Mouse (Mus musculus): ENCODE measurements around the gene S100a5. TPM values are rescaled to one million over a fixed set of nuclear protein-coding genes. Genes with fewer than 3 reads are reported as not detected.

Gene S100a5
- polyA plus RNA-seq, 1 experiment from 2014 or later, result not detected

DNA sequence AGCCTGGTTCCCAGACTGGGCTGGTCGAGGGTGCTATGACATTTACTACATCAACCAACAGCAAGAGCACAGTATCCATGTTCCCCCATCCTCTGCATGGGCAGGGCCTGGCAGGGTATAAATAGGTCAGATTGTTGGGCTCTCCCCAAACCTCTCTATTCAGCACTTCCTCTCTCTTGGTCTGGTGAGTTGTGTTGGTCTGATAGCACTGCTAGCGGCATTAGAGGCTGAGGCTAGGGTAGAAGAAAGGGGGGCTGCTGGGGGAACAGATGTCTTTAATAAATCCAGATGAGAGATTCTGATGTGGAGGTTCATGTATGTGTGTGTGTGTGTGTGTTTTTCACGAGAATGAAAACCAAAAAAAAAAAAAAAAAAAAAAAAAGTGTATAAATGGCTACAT is 4.7 kb upstream of the S100a5 start, which contains the start of gene S100a4:
S100a4 (plus strand) TSS at position 149 of the 400 bp plus-strand sequence.
- peak within 1 kb of the TSS; percentile 62 for H3K27ac ChIP-seq
- WGBS, result 61% methylated on average over 3 of the region's 3 CpGs
- no peaks in the 10 kb centered on the region for H3K27me3 ChIP-seq (ENCODE audit: poor library complexity, severe bottlenecking)
- H3K4me1 ChIP-seq, result peaks cover 24% of the 10 kb centered on the region
- H3K4me3 ChIP-seq, result no peak within 1 kb of the TSS
- H3K36me3 ChIP-seq (replicated peaks), result no peaks in the 10 kb centered on the region
- H3K9me3 ChIP-seq, result no peaks in the 10 kb centered on the region
- DNase-seq (ENCODE audit: extremely low spot score, low spot score), result no peak

DNA sequence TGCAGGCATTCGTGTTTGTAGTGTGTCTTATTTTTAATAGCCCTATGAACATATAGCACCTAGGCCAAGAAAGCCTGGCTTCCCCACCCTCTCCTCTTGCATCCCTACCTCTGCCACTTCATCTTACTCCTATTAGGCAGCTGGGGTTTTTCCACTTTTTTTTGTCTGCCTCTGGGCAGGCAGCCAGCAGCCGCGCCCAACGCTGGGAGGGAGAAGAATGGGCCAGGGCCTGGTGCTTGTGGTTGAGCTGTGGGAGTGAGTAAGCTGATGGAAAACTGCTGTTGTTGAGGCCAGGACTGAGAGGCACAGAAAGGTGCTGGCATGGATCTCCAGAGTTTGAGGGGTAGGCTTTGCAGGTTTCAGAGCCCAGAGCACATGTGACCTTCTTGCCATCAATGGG is 3.9 kb upstream of the S100a5 start:
- no peak for DNase-seq (ENCODE audit: extremely low spot score, low spot score)
- peaks cover 24% of the 10 kb centered on the region for H3K4me1 ChIP-seq
- H3K9me3 ChIP-seq, result no peaks in the 10 kb centered on the region
- H3K27ac ChIP-seq, result peak overlapping the region; percentile 62
- H3K27me3 ChIP-seq (ENCODE audit: poor library complexity, severe bottlenecking), result no peaks in the 10 kb centered on the region
- no peak overlapping the region for H3K4me3 ChIP-seq
- WGBS, result 83% methylated on average over 4 of the region's 4 CpGs
- no peaks in the 10 kb centered on the region for H3K36me3 ChIP-seq (replicated peaks)

- Histone ChIP-seq H3K4me1 (peaks cover 24% of the 10 kb centered on the region), H3K9me3 (no peaks in the 10 kb centered on the region), H3K4me3 (no peak overlapping the region), H3K36me3 (replicated peaks) (no peaks in the 10 kb centered on the region), H3K27me3 (ENCODE audit: poor library complexity, severe bottlenecking) (no peaks in the 10 kb centered on the region), H3K27ac (peak overlapping the region; percentile 62; the same call in 1 of the 2 replicates)
- no peak for DNase-seq (ENCODE audit: extremely low spot score, low spot score)
- WGBS, result 87% methylated on average over 3 of the region's 3 CpGs
Observed at GRCm38 (mm10) chr3:90605049-90605448, 3.3 kb upstream of the S100a5 start.

DNA sequence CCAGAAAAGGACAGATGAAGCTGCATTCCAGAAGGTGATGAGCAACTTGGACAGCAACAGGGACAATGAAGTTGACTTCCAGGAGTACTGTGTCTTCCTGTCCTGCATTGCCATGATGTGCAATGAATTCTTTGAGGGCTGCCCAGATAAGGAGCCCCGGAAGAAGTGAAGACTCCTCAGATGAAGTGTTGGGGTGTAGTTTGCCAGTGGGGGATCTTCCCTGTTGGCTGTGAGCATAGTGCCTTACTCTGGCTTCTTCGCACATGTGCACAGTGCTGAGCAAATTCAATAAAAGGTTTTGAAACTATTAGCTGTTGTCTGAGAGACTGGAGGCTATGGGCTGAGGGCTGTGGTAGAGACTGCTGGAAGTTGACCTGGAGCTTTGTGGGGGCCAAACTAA is 2.6 kb upstream of the S100a5 start:
- Histone ChIP-seq H3K4me1 (peaks cover 24% of the 10 kb centered on the region), H3K9me3 (no peaks in the 10 kb centered on the region), H3K36me3 (replicated peaks) (no peaks in the 10 kb centered on the region), H3K27me3 (ENCODE audit: poor library complexity, severe bottlenecking) (no peaks in the 10 kb centered on the region), H3K4me3 (no peak overlapping the region), H3K27ac (peak overlapping the region; percentile 56)
- WGBS, result 69% methylated on average over 2 of the region's 2 CpGs
- DNase-seq (ENCODE audit: extremely low spot score, low spot score), result no peak

GRCm38 (mm10) chr3:90606185-90606584 is 2.1 kb upstream of the S100a5 start:
- WGBS, result 91% methylated on average over 6 of the region's 6 CpGs

DNA sequence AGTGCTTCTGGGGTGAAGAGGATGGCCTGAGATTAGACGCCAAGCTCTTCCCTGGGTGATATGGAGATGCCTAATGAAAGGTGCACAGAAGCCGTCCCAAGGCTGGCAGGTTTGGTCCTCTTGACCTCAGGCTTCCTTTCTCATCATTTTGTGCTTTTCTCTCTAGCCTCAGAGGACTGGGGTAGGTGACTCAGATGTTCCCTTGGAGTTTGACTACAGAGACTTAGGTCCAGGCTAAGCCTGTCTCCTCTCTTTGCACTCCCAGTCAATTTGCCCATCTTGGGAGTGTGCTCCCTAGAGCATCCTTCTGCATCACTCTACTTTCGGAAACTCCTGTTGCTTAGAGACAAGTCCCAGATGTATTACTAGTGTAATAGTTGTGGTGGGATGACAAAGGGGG is 962 bp upstream of the S100a5 start:
- no peak overlapping the region for H3K27ac ChIP-seq
- 82% methylated on average over 3 of the region's 3 CpGs for WGBS

More at GRCm38 (mm10) chr3:90606185-90606584, 2.1 kb upstream of the S100a5 start:
- peak overlapping the region; percentile 56 for H3K27ac ChIP-seq
- H3K36me3 ChIP-seq (replicated peaks), result no peaks in the 10 kb centered on the region
- peaks cover 24% of the 10 kb centered on the region for H3K4me1 ChIP-seq
- peak; percentile 49 for DNase-seq (ENCODE audit: extremely low spot score, low spot score)
- no peaks in the 10 kb centered on the region for H3K9me3 ChIP-seq
- no peaks in the 10 kb centered on the region for H3K27me3 ChIP-seq (ENCODE audit: poor library complexity, severe bottlenecking)
- no peak overlapping the region for H3K4me3 ChIP-seq

GRCm38 (mm10) chr3:90609102-90609501 is 779 bp downstream of the S100a5 start:
- no peak overlapping the region for H3K27ac ChIP-seq
- peaks cover 11% of the 10 kb centered on the region for H3K27me3 ChIP-seq (ENCODE audit: poor library complexity, severe bottlenecking)
- DNase-seq (ENCODE audit: extremely low spot score, low spot score), result no peak
- H3K36me3 ChIP-seq (replicated peaks), result no peaks in the 10 kb centered on the region
- peaks cover 32% of the 10 kb centered on the region for H3K4me1 ChIP-seq
- no peaks in the 10 kb centered on the region for H3K9me3 ChIP-seq
- no peak overlapping the region for H3K4me3 ChIP-seq

More for the DNA sequence above, 962 bp upstream of the S100a5 start:
- H3K36me3 ChIP-seq (replicated peaks), result no peaks in the 10 kb centered on the region
- H3K4me3 ChIP-seq, result no peak overlapping the region
- no peak for DNase-seq (ENCODE audit: extremely low spot score, low spot score)
- no peaks in the 10 kb centered on the region for H3K9me3 ChIP-seq
- H3K4me1 ChIP-seq, result peaks cover 24% of the 10 kb centered on the region
- no peaks in the 10 kb centered on the region for H3K27me3 ChIP-seq (ENCODE audit: poor library complexity, severe bottlenecking)

GRCm38 (mm10) chr3:90611494-90611893 is 3.2 kb downstream of the S100a5 start:
- WGBS, result 82% methylated on average over 3 of the region's 3 CpGs
- no peak for DNase-seq (ENCODE audit: extremely low spot score, low spot score)
- Histone ChIP-seq H3K4me3 (no peak overlapping the region), H3K9me3 (no peaks in the 10 kb centered on the region), H3K27me3 (ENCODE audit: poor library complexity, severe bottlenecking) (peaks cover 17% of the 10 kb centered on the region), H3K4me1 (peaks cover 14% of the 10 kb centered on the region), H3K27ac (no peak overlapping the region), H3K36me3 (replicated peaks) (no peaks in the 10 kb centered on the region)

- Histone ChIP-seq H3K27me3 (ENCODE audit: poor library complexity, severe bottlenecking) (peaks cover 17% of the 10 kb centered on the region), H3K4me3 (no peak overlapping the region), H3K36me3 (replicated peaks) (no peaks in the 10 kb centered on the region), H3K4me1 (peaks cover 14% of the 10 kb centered on the region), H3K9me3 (no peaks in the 10 kb centered on the region), H3K27ac (no peak overlapping the region)
- no peak for DNase-seq (ENCODE audit: extremely low spot score, low spot score)
- 58% methylated on average over 4 of the region's 4 CpGs for WGBS
Observed at GRCm38 (mm10) chr3:90612061-90612460, 3.7 kb downstream of the S100a5 start.

- H3K36me3 ChIP-seq (replicated peaks), result no peaks in the 10 kb centered on the region
- under 1% methylated on average over 23 of the region's 23 CpGs for WGBS
- H3K27me3 ChIP-seq (ENCODE audit: poor library complexity, severe bottlenecking), result peaks cover 17% of the 10 kb centered on the region
- peak within 1 kb of the TSS; percentile 55 for H3K4me3 ChIP-seq
- DNase-seq (ENCODE audit: extremely low spot score, low spot score), result peak; percentile 68
- peaks cover 14% of the 10 kb centered on the region for H3K4me1 ChIP-seq
- peak within 1 kb of the TSS; percentile 68 for H3K27ac ChIP-seq
- no peaks in the 10 kb centered on the region for H3K9me3 ChIP-seq
Observed at GRCm38 (mm10) chr3:90612728-90613291, 4.5 kb downstream of the S100a5 start, which contains the start of gene S100a6. Gene S100a6 (plus strand): TSS chr3:90612882.

DNA sequence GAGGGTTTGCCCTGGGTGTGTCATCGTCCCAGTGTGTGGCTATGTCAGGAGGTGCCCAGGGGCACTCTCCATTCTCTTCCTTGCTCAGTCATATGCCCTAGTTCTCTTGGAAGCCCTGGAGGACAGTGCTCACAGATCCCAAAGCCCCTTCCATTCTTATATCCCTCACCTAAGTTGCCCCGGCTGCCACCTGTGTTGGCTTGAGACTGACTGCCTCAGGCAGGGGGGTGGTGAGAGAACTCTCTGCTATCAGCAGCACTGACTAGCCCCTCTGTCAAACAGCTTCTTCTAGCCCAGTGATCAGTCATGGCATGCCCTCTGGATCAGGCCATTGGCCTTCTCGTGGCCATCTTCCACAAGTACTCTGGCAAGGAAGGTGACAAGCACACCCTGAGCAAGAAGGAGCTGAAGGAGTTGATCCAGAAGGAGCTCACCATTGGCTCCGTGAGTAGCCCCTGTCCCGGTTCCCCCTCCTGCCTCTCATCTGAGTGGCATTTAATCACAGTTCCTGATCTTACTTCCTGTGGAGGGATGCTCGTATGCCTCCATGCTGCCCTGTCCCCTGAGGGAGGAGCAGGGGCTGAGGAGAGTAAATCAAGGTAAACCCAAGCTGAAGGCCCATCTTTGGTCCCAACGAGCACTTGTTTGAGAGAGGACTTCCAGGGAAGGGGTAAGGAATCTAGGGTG is 5.3 kb downstream of the S100a5 start:
- H3K9me3 ChIP-seq, result no peaks in the 10 kb centered on the region
- 63% methylated on average over 7 of the region's 7 CpGs for WGBS
- peaks cover 17% of the 10 kb centered on the region for H3K27me3 ChIP-seq (ENCODE audit: poor library complexity, severe bottlenecking)
- H3K27ac ChIP-seq, result 0 out of 2 replicates have a peak overlapping the region, but pooled peaks have one; percentile 68
- H3K4me1 ChIP-seq, result peaks cover 14% of the 10 kb centered on the region
- no peak for DNase-seq (ENCODE audit: extremely low spot score, low spot score)
- H3K4me3 ChIP-seq, result peak overlapping the region; percentile 55
- H3K36me3 ChIP-seq (replicated peaks), result no peaks in the 10 kb centered on the region

DNA sequence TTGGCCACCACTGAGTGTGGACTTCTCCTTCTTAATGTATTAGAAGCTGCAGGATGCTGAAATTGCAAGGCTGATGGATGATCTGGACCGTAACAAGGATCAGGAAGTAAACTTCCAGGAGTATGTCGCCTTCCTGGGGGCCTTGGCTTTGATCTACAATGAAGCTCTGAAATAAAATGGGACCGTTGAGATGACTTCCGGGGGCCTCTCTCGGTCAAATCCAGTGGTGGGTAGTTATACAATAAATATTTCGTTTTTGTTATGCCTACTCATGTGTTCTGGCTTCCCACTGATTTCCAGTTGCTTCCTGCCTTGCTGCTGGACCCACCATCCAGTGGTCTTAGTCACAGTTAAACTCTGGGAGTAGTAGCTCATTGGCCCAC is 5.8 kb downstream of the S100a5 start:
- WGBS, result 90% methylated on average over 6 of the region's 6 CpGs
- Histone ChIP-seq H3K36me3 (replicated peaks) (no peaks in the 10 kb centered on the region), H3K9me3 (no peaks in the 10 kb centered on the region), H3K4me3 (no peak overlapping the region), H3K4me1 (peaks cover 14% of the 10 kb centered on the region), H3K27ac (no peak overlapping the region), H3K27me3 (ENCODE audit: poor library complexity, severe bottlenecking) (peaks cover 17% of the 10 kb centered on the region)
- DNase-seq (ENCODE audit: extremely low spot score, low spot score), result no peak

DNA sequence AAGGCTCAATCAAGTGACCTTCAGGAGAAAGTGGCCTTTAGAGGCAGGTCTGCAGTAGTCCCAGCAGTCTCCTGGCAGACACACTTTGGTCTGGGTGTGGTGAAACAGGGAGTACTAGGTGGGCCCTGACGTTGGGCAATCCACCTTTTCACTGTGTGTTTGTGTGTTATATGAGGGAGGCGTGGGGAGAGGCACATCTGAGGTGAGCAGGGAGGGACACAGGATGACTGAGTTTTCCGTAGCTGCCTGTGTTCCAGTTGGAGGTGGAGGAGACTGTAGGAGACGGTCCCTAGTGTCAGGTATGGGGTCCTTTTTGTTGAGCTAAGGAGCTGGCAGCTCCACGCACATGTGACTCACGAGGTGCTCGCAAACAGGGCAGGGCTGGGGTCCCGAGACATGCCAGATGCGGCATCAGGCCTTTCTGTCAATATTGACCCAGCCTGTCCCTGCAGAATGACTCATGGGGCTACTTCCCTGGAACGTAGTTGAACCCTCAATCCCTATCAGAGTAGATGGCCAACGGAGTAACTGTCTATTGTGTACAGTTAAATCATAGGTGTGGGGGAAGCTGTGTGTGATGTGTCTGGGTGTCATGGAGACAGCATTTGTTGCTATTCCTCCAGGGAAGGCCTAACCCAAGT is 6.4 kb downstream of the S100a5 start:
- Histone ChIP-seq H3K36me3 (replicated peaks) (no peaks in the 10 kb centered on the region), H3K27me3 (ENCODE audit: poor library complexity, severe bottlenecking) (peaks cover 17% of the 10 kb centered on the region), H3K9me3 (no peaks in the 10 kb centered on the region), H3K27ac (no peak overlapping the region), H3K4me3 (no peak overlapping the region), H3K4me1 (peaks cover 14% of the 10 kb centered on the region)
- 79% methylated on average over 11 of the region's 11 CpGs for WGBS
- no peak for DNase-seq (ENCODE audit: extremely low spot score, low spot score)

All from forebrain, embryonic 10.5 days (tissue).